Mouse (Mus musculus) liver, embryonic 12.5 days (tissue): ENCODE measurements around the gene Gm20604. TPM values are rescaled to one million over a fixed set of nuclear protein-coding genes. Genes with fewer than 3 reads are reported as not detected.

Source experiments
- ATAC-seq: fragments of 200-750 bp; cut with Nextera tagmentation; 2 replicates; pipeline ENCODE4 v1.8.0; 2017; ENCODE audit warnings: moderate number of reproducible peaks, mild to moderate bottlenecking, moderate library complexity
- H3K27ac ChIP-seq: fragments of 300-500 bp; sonication (generic); 2 replicates; pipeline ENCODE4 v1.5.1; 2016; ENCODE audit warnings: mild to moderate bottlenecking
- H3K27me3 ChIP-seq: fragments of 300-500 bp; sonication (generic); replicated peaks from 2 replicates; pipeline ENCODE4 v1.6.1; 2016; ENCODE audit warnings: mild to moderate bottlenecking, moderate library complexity
- H3K36me3 ChIP-seq: fragments of 300-500 bp; sonication (generic); 2 replicates; pipeline ENCODE4 v1.6.1; 2016; ENCODE audit warnings: mild to moderate bottlenecking, moderate library complexity
- H3K4me1 ChIP-seq: fragments of 300-500 bp; sonication (generic); 2 replicates; pipeline ENCODE4 v1.6.1; 2016
- H3K4me2 ChIP-seq: fragments of 300-500 bp; sonication (generic); 2 replicates; pipeline ENCODE4 v1.6.1; 2016; ENCODE audit warnings: mild to moderate bottlenecking, moderate library complexity
- H3K4me3 ChIP-seq: fragments of 300-500 bp; sonication (generic); 2 replicates; pipeline ENCODE4 v1.5.1; 2016; ENCODE audit warnings: mild to moderate bottlenecking, moderate library complexity
- H3K9ac ChIP-seq: fragments of 300-500 bp; sonication (generic); 2 replicates; pipeline ENCODE4 v1.6.1; 2016; ENCODE audit warnings: mild to moderate bottlenecking, moderate library complexity
- H3K9me3 ChIP-seq: fragments of 300-500 bp; sonication (generic); replicated peaks from 2 replicates; pipeline ENCODE4 v1.6.1; 2016; ENCODE audit warnings: mild to moderate bottlenecking, moderate library complexity
- WGBS: fragments of 180-500 bp; shearing (Covaris S2); methylation state at CpG from one replicate; pipeline ENCODE4 v1.1.7; 2016; ENCODE audit not compliant: insufficient replicate concordance; 5-methylcytosine and 5-hydroxymethylcytosine counted together
- polyA plus RNA-seq: library from polyadenylated mRNA; unstranded; fragments of >200 nt; fragmentation: Nextera tagmentation; extraction: Ambion mirVana; gene quantifications from 2 replicates; pipeline ENCODE4 v1.2.1, GENCODE M21; 2016

Gene Gm20604
- polyA plus RNA-seq, 1 experiment from 2014 or later, result 11.8 TPM

DNA sequence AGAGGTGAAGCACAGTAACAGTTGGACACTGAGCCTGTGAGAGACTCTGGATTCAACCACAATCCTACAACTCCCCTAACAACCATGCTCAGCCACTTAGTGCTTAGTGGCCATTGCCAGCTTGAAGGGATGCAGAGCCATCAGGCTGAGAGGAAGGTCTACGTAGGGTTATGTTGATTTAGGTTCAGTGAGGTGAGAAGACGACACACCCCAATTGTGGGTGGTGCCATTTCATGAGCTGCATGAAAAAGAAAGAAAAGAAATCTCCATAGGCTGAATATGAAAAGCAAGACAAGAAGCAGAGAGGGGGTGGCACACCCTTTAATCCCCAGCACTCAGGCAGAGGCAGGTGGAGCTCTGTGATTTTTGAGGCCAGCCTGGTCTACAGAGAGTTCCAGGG, 44.4 kb downstream of the Gm20604 start:
- no peak for ATAC-seq
- Histone ChIP-seq H3K36me3 (no peaks in the 10 kb centered on the region), H3K9me3 (no peaks in the 10 kb centered on the region), H3K4me2 (no peak overlapping the region), H3K4me1 (no peaks in the 10 kb centered on the region), H3K27ac (no peak overlapping the region), H3K27me3 (no peaks in the 10 kb centered on the region), H3K4me3 (no peak overlapping the region), H3K9ac (no peak overlapping the region)
- WGBS, result 58% methylated on average over 2 of the region's 2 CpGs

DNA sequence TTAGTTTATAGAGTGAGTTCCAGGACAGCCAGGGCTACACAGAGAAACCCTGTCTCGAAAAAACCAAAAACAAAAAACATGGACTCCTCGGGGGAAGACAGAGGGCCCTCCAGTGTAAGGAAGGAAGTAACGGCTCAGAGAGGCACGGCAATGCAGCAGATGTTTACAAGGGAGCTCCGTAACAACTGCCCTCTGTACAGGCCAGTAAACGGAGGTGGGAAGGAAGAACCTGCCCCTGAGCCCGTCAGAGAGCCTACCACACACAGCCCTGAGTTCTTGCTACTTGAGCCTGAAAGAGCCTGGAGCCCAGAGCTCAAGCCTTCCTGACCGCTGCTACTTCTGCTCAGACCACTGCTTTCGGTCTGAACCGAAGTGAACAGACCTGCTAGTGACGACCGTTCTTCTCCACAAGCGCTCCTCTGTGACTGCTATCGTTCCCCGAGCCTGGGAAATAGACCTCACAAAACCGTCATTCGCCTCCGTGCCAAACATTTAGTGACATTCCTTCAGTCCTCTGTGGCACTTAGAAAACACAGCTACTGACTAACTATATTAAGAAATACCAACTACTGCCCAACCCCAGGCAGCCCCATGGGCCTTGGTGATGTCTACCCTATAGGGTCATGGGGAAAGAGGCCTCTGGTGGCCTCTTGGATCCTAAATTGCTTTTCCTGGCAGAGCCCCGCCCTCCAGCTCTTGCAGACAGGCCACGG, 45.2 kb downstream of the Gm20604 start:
- Histone ChIP-seq H3K27ac (no peak overlapping the region), H3K4me3 (no peak overlapping the region), H3K36me3 (no peaks in the 10 kb centered on the region), H3K9ac (no peak overlapping the region), H3K4me2 (no peak overlapping the region), H3K9me3 (no peaks in the 10 kb centered on the region), H3K4me1 (no peaks in the 10 kb centered on the region), H3K27me3 (0 out of 2 replicates have a peak, but pooled peaks cover under 1% of the 10 kb centered on the region)
- 55% methylated on average over 20 of the region's 20 CpGs for WGBS
- ATAC-seq, result no peak

DNA sequence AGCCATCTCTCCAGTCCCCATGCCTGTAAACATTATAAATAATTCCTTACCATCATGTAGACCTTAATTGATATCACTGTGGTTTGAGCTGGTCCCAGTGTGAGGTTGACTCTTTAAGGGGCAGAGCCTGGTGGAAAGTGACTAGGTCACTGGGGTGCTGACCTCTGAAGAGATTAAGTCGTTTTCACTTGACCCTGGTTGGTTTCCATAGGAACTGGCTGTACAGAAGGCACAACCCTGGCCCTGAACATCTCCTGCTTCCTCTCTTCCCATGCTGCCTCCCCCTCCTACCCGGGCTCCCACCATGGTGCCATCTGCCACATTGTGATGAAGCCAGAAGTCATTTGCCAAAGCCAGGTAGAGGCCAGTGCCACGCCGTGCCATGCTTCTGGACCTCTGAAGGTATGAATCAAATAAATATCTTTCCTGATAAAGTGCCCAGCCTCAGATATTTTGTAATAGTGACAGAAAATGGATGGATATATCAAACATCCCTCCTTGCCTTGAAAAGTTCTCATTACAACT, 47.6 kb downstream of the Gm20604 start:
- ATAC-seq, result no peak
- Histone ChIP-seq H3K4me2 (no peak overlapping the region), H3K9me3 (no peaks in the 10 kb centered on the region), H3K4me1 (peaks cover 1% of the 10 kb centered on the region), H3K4me3 (no peak overlapping the region), H3K27ac (no peak overlapping the region), H3K27me3 (peaks cover 20% of the 10 kb centered on the region), H3K36me3 (no peaks in the 10 kb centered on the region), H3K9ac (no peak overlapping the region)
- 56% methylated on average over 4 of the region's 4 CpGs for WGBS

DNA sequence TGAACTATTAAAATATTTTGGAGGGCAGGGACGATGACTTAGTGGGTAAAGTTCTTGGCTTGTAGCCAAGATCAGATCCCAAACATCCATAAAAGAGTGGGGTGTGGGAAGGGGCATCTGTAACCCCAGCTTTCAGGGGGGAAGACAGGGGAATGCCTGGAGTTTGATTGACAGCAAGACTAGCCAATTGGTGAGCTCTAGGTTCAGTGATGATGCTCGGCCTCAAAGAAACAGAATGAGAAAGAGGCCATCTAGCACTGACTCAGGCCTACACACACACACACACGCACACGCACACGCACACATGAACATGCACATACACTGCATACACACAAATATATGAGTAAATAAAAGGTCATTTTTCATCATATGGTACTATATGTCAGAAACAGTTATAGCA, 48.6 kb downstream of the Gm20604 start:
- WGBS, result 88% methylated on average over 5 of the region's 5 CpGs
- H3K4me1 ChIP-seq, result peaks cover 11% of the 10 kb centered on the region
- no peak for ATAC-seq

DNA sequence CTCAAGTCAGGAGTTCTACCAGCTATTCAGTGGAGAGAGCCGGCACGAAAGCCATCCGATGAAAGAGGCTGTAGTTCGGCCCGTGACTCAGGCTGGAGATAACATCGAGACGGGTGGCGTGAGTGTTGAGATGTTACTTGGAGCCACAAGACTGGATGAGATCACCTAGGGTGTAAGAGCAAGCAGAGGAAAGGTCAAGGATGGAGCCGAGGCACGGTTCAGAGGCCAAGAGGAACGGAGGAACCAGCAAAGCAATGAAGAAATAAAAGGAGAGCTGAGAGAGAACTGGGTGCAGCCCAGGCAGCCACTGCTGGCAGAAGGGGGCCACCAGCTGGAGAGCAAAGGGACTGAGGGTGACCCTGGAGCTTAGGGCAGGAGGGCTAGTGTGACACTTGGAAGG, 50.3 kb downstream of the Gm20604 start:
- Histone ChIP-seq H3K4me3 (no peak overlapping the region), H3K27ac (no peak overlapping the region), H3K36me3 (no peaks in the 10 kb centered on the region), H3K9me3 (no peaks in the 10 kb centered on the region), H3K4me2 (no peak overlapping the region), H3K27me3 (peaks cover 25% of the 10 kb centered on the region), H3K9ac (no peak overlapping the region), H3K4me1 (peaks cover 25% of the 10 kb centered on the region)
- 75% methylated on average over 11 of the region's 11 CpGs for WGBS
- no peak for ATAC-seq

More for the DNA sequence above, 48.6 kb downstream of the Gm20604 start:
- no peak overlapping the region for H3K9ac ChIP-seq
- no peaks in the 10 kb centered on the region for H3K36me3 ChIP-seq
- no peaks in the 10 kb centered on the region for H3K9me3 ChIP-seq
- H3K27me3 ChIP-seq, result peaks cover 25% of the 10 kb centered on the region
- no peak overlapping the region for H3K27ac ChIP-seq
- no peak overlapping the region for H3K4me3 ChIP-seq
- H3K4me2 ChIP-seq, result no peak overlapping the region

DNA sequence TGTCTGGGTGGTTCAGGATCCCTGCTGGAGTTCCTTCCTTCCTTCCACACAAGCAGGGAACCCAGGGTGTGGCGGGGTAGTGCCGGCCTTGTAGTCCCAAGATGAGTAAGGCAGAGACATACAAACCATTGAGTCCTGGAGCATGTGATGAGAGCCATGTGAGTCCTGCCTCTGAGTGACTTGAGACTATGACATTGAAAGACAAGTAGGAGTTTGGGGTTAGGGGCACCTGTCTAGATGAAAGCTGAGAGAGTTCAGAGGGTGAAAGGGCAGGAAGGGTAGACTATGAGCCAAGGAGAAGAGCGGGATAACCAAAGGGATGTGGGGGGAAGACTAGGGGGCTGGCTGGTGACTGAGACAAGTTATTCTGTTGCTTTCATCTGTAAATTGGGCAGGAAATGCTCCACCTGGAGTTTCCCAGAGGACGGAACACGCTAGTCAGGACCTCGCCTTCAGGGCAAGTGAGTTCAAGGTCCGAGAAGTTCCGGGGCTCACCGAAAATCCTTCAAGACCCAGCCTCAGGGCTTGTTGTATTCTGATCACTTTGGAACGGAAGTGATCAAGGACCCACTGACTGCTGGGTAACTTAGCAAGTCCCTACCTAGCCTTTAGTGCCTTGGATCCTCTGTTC, 51.5 kb downstream of the Gm20604 start:
- WGBS, result 72% methylated on average over 10 of the region's 10 CpGs
- Histone ChIP-seq H3K4me1 (peaks cover 37% of the 10 kb centered on the region), H3K9ac (no peak overlapping the region), H3K27ac (no peak overlapping the region), H3K4me3 (no peak overlapping the region), H3K36me3 (no peaks in the 10 kb centered on the region), H3K27me3 (peaks cover 25% of the 10 kb centered on the region), H3K4me2 (no peak overlapping the region), H3K9me3 (no peaks in the 10 kb centered on the region)
- ATAC-seq, result no peak

DNA sequence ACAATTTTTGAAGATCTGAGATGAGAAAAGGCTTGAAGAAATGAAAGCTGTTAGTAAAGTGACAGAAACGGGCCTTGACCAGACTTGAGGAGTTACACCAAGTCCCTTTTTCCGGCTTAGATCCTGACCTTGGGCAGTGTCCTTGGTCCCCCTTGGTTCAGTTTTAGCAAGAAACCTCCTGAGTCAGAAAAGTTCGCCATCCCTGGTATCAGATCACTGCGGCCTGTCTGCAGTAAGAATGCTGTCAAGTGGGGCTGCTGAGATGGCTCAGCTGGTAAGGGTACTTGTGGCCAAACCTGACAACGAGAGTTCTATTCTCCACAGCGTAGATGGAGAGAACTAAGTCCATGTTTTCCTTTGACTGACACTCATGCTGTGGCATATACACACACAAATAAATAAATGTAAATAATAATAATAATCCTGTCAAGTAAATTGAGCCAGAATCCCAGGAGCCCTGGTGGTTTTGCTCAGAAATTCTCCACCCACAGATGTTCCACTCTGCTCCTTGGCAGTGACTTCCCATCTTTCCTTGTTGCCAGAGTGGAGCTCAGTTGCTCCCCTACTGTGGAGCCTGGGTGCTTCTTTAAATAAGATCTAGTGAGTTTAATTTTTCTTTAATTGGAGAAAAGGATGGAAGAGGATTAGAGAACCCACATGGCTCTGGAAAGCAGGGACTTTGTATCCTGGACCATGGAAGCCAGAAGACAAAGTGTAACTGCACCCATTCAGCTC, 52.4 kb downstream of the Gm20604 start:
- 66% methylated on average over 6 of the region's 6 CpGs for WGBS
- H3K4me1 ChIP-seq, result peaks cover 37% of the 10 kb centered on the region
- H3K9ac ChIP-seq, result no peak overlapping the region
- H3K4me3 ChIP-seq, result no peak overlapping the region; the same call in 1 of the 2 replicates
- H3K27ac ChIP-seq, result no peak overlapping the region
- no peaks in the 10 kb centered on the region for H3K36me3 ChIP-seq
- peaks cover 25% of the 10 kb centered on the region for H3K27me3 ChIP-seq
- H3K4me2 ChIP-seq, result peak overlapping the region; percentile 100
- H3K9me3 ChIP-seq, result no peaks in the 10 kb centered on the region
- ATAC-seq, result no peak

DNA sequence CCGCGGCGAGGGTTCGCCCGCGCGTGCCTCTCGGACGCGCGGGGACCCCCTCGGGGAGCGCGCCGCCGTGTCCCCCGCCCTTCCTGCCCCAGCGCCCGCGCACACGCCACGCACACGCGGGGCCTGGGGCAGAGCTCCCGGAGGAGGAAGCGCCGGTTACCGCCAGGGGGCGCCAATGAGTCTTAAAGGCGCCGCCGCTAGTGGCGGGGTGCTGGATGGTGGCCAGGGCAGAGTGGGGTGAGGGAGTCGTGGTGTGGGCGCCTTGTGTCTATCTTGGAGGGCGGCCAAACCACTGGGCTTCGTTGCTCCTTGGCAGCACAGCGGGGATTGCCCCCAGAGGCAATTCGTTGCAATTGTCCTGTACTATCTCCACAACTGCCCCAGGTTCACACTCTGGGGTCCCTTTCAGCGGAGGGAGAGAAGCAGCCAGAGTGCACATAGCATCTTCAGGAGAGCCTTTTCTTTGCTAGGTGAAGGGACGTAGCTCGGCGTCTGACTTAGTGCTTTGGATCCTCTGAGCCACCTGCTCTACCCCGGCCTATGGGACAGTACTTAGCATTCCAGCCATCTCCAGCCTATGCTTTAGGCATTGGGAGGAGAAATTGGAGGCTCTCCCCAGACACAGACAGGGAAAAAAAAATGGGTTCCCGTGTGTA, 53.1 kb downstream of the Gm20604 start:
- Histone ChIP-seq H3K9me3 (no peaks in the 10 kb centered on the region), H3K36me3 (no peaks in the 10 kb centered on the region), H3K27ac (peak overlapping the region; percentile 84), H3K9ac (peak overlapping the region; percentile 82), H3K4me1 (peaks cover 37% of the 10 kb centered on the region), H3K27me3 (peaks cover 25% of the 10 kb centered on the region), H3K4me3 (peak overlapping the region; percentile 77), H3K4me2 (peak overlapping the region; percentile 100)
- peak; percentile 79 for ATAC-seq
- 4% methylated on average over 37 of the region's 45 CpGs for WGBS

DNA sequence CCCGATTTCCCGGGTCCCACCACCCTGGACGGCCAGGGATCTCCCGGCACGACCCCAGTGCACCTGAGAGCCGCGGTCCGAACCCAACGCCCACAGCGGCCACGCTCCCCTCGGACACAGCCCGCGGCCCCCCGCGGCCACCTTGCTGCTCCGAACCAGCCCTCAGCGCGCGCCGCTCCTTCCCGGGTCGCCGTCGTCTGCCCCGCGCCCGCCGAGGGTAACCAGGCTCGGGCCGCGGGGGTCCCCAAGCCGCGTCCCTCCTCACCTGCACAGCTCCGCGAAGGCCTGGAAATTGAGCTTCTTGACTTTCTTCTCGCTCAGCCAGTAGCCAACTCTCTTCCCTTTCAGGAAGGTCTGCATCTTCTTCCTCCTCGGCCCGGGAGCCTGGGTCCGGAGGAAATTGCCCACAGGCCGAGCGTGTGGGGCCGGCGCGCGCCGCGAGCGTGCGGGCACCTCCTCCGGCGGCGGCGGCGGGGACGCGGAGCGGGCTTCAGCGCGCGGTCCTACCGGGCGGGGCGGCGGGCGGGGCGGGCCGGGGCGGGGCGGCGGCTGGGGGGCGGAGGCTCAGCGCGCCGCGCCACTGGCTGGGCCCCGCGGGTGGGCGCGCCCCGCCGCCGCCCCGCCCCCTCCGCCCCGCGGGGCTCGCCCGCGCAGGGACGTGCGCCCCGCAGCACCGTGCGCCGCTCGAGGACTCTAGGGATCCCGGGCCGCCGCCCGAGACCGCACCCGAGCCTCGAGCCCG, 53.8 kb downstream of the Gm20604 start, which contains the start of gene Itpk1:
TSS of gene Itpk1 (minus strand) at position 474 of the 742 bp plus-strand sequence.
- H3K4me1 ChIP-seq, result peaks cover 42% of the 10 kb centered on the region
- peaks cover 25% of the 10 kb centered on the region for H3K27me3 ChIP-seq
- 1% methylated on average over 80 of the region's 105 CpGs for whole genome bisulfite sequencing
- H3K9me3 ChIP-seq, result no peaks in the 10 kb centered on the region
- H3K27ac ChIP-seq, result peak within 1 kb of the TSS; percentile 84
- ATAC-seq, result peak; percentile 95
- H3K36me3 ChIP-seq, result no peaks in the 10 kb centered on the region
- peak within 1 kb of the TSS; percentile 77 for H3K4me3 ChIP-seq
- H3K4me2 ChIP-seq, result peak within 1 kb of the TSS; percentile 100
- H3K9ac ChIP-seq, result peak within 1 kb of the TSS; percentile 85

DNA sequence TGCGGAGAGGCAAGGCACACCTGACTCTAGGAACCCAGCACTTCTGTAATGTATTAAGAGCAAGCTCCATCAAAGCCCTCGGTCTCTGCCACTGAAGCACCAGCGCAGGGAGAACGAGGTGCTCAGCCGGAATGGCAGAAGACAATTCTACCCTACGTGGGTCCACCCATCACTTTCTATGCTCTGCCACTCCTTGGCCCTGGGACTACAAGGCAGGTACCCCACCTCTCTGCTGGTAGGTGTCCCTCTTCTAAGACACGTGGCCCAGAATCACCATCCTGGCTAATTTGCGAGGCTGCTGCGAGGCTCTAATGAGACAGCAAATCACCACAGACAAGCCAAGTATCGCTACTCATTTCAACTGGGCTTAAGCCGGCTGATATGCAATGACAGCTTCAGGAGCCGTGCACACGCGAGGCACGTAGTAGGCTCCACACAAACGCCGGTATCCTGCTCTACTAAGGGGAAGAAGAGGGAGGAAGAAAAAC, 54.5 kb downstream of the Gm20604 start:
- WGBS, result 14% methylated on average over 17 of the region's 17 CpGs
- no peaks in the 10 kb centered on the region for H3K36me3 ChIP-seq
- peaks cover 25% of the 10 kb centered on the region for H3K27me3 ChIP-seq
- peaks cover 48% of the 10 kb centered on the region for H3K4me1 ChIP-seq
- peak; percentile 10 for ATAC-seq
- H3K9ac ChIP-seq, result peak overlapping the region; percentile 85
- H3K4me3 ChIP-seq, result peak overlapping the region; percentile 77
- H3K27ac ChIP-seq, result peak overlapping the region; percentile 64; the same call in 1 of the 2 replicates
- H3K9me3 ChIP-seq, result no peaks in the 10 kb centered on the region
- H3K4me2 ChIP-seq, result peak overlapping the region; percentile 100

DNA sequence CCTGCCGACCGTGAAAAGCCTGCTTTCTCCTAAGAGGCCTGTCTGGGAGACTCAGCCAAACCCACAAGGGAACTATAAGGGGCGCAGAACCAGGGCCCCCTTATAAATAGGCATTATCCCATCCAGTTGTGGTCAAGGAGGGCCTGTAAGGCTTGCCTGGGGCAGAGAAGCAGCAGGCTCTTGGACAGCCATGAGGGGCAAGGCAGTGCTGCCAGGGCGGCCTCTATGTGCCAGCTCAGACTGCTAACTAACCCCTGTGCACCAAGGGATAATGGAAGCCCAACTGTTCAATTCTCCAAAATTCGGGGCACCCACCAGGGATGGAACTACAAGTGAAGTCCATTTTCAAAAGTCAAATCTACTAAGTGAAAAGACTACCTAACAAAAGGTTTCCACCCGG, 55.0 kb downstream of the Gm20604 start:
- no peak for ATAC-seq
- Histone ChIP-seq H3K27me3 (peaks cover 25% of the 10 kb centered on the region), H3K9ac (0 out of 2 replicates have a peak overlapping the region, but pooled peaks have one; percentile 32), H3K27ac (0 out of 2 replicates have a peak overlapping the region, but pooled peaks have one; percentile 50), H3K4me2 (peak overlapping the region; percentile 100), H3K9me3 (no peaks in the 10 kb centered on the region), H3K4me1 (peaks cover 54% of the 10 kb centered on the region), H3K36me3 (no peaks in the 10 kb centered on the region), H3K4me3 (peak overlapping the region; percentile 77)
- 45% methylated on average over 6 of the region's 6 CpGs for WGBS
